Mouse (Mus musculus): Measurements from ENCODE around the gene Prrc2c. TPM values are rescaled to one million over a fixed set of nuclear protein-coding genes. Genes with fewer than 3 reads are reported as not detected.

Gene Prrc2c
- polyA plus RNA-seq, 1 experiment from 2014 or later = 134 TPM

GRCm38 (mm10) chr1:162735084-162735483 is 5.3 kb downstream of the Prrc2c start:
- Histone ChIP-seq H3K27ac (no peak overlapping the region), H3K36me3 (0 out of 2 replicates have a peak, but pooled peaks cover 5% of the 10 kb centered on the region)
- no peak for DNase-seq (ENCODE audit: low spot score)

DNA sequence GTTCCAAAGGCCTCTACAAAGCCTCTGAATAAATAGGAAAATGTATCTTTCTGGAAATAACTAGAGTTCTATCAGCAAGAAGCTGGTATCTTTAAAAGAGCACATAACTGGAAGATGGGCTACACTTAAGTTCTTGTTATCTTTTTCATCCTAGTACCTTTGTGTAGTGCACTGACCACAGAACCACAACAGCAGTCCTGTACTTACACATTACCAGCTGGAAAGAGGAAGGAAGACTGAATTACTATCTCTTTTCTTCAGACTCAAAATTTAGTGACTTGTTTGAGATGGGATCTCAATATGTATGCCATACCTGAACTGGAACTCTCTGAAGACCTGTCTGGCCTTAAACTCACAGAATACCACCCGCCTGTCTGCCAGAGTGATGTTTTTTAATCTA is 6.1 kb downstream of the Prrc2c start:
- Histone ChIP-seq H3K27ac (no peak overlapping the region), H3K27me3 (ENCODE audit: insufficient read depth, poor library complexity, severe bottlenecking) (no peaks in the 10 kb centered on the region), H3K4me3 (no peak overlapping the region), H3K36me3 (0 out of 2 replicates have a peak, but pooled peaks cover 5% of the 10 kb centered on the region), H3K9me3 (no peaks in the 10 kb centered on the region), H3K4me1 (replicated peaks) (peaks cover 51% of the 10 kb centered on the region)
- 90% methylated on average over 1 of the region's 1 CpGs for WGBS
- no peak for DNase-seq (ENCODE audit: low spot score)

More at GRCm38 (mm10) chr1:162735084-162735483, 5.3 kb downstream of the Prrc2c start:
- no peak overlapping the region for H3K4me3 ChIP-seq
- peaks cover 43% of the 10 kb centered on the region for H3K4me1 ChIP-seq (replicated peaks)
- H3K9me3 ChIP-seq = no peaks in the 10 kb centered on the region
- no peaks in the 10 kb centered on the region for H3K27me3 ChIP-seq (ENCODE audit: insufficient read depth, poor library complexity, severe bottlenecking)
- WGBS = 93% methylated on average over 4 of the region's 4 CpGs

GRCm38 (mm10) chr1:162732041-162732440 is 8.3 kb downstream of the Prrc2c start:
- Histone ChIP-seq H3K4me1 (replicated peaks) (peaks cover 32% of the 10 kb centered on the region), H3K4me3 (no peak overlapping the region), H3K36me3 (peaks cover 14% of the 10 kb centered on the region; the same call in 1 of the 2 replicates), H3K9me3 (no peaks in the 10 kb centered on the region), H3K27me3 (ENCODE audit: insufficient read depth, poor library complexity, severe bottlenecking) (no peaks in the 10 kb centered on the region), H3K27ac (no peak overlapping the region)
- 70% methylated on average over 4 of the region's 4 CpGs for WGBS
- DNase-seq (ENCODE audit: low spot score) = no peak

DNA sequence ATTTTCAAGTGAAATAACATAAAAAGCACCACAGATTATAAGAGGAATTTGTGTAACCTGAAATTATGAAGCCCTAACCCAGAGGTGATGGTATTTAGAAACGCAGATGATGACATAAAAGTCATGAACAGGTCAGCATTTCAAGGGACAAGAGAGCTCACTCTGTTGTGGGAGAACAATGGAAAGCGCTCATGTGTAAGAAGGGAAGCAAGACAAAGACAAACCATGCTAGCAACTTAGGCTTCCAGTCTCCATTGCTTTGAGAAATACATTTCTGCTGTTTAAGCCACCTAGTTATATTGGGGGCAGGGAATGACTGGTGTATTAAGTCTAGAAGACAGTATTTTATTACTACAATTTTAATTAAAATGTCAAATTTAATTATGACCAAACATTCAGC is 10.9 kb downstream of the Prrc2c start:
- Histone ChIP-seq H3K36me3 (peaks cover 28% of the 10 kb centered on the region), H3K27me3 (ENCODE audit: insufficient read depth, poor library complexity, severe bottlenecking) (no peaks in the 10 kb centered on the region), H3K4me1 (replicated peaks) (peaks cover 27% of the 10 kb centered on the region), H3K4me3 (no peak overlapping the region), H3K9me3 (no peaks in the 10 kb centered on the region), H3K27ac (0 out of 2 replicates have a peak overlapping the region, but pooled peaks have one; percentile 29)
- no peak for DNase-seq (ENCODE audit: low spot score)
- 42% methylated on average over 2 of the region's 2 CpGs for WGBS

GRCm38 (mm10) chr1:162727981-162728380 is 12.4 kb downstream of the Prrc2c start:
- H3K4me1 ChIP-seq (replicated peaks) = peaks cover 26% of the 10 kb centered on the region
- peaks cover 42% of the 10 kb centered on the region for H3K36me3 ChIP-seq
- DNase-seq (ENCODE audit: low spot score) = no peak
- no peaks in the 10 kb centered on the region for H3K27me3 ChIP-seq (ENCODE audit: insufficient read depth, poor library complexity, severe bottlenecking)
- H3K9me3 ChIP-seq = no peaks in the 10 kb centered on the region
- 88% methylated on average over 6 of the region's 6 CpGs for WGBS
- no peak overlapping the region for H3K4me3 ChIP-seq
- no peak overlapping the region for H3K27ac ChIP-seq

GRCm38 (mm10) chr1:162723610-162724009 is 16.7 kb downstream of the Prrc2c start:
- Histone ChIP-seq H3K27me3 (ENCODE audit: insufficient read depth, poor library complexity, severe bottlenecking) (no peaks in the 10 kb centered on the region), H3K27ac (no peak overlapping the region), H3K9me3 (no peaks in the 10 kb centered on the region), H3K4me1 (replicated peaks) (no peaks in the 10 kb centered on the region), H3K36me3 (peaks cover 81% of the 10 kb centered on the region), H3K4me3 (no peak overlapping the region)
- DNase-seq (ENCODE audit: low spot score) = no peak

DNA sequence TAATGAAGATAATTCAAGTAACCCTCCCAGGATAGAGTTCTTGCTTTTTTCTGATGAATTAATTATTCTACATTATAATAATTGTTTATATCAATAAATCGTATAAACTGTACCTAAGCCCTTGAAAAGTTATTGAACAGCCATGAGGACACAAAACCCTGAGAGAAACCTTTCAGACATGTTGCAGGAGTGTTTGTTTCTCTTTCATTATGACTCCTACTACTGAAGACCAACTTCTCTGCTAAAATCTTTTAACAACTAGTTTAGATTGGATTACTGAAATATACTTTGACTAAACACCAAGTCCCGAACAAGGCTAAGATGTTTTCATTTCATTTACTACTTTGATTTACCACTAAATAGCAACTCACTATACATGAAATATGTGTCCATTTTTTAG is 19.7 kb downstream of the Prrc2c start:
- Histone ChIP-seq H3K4me1 (replicated peaks) (no peaks in the 10 kb centered on the region), H3K36me3 (peaks cover 95% of the 10 kb centered on the region), H3K27me3 (ENCODE audit: insufficient read depth, poor library complexity, severe bottlenecking) (no peaks in the 10 kb centered on the region), H3K4me3 (no peak overlapping the region), H3K9me3 (no peaks in the 10 kb centered on the region), H3K27ac (no peak overlapping the region)
- DNase-seq (ENCODE audit: low spot score) = no peak
- 96% methylated on average over 2 of the region's 2 CpGs for WGBS

DNA sequence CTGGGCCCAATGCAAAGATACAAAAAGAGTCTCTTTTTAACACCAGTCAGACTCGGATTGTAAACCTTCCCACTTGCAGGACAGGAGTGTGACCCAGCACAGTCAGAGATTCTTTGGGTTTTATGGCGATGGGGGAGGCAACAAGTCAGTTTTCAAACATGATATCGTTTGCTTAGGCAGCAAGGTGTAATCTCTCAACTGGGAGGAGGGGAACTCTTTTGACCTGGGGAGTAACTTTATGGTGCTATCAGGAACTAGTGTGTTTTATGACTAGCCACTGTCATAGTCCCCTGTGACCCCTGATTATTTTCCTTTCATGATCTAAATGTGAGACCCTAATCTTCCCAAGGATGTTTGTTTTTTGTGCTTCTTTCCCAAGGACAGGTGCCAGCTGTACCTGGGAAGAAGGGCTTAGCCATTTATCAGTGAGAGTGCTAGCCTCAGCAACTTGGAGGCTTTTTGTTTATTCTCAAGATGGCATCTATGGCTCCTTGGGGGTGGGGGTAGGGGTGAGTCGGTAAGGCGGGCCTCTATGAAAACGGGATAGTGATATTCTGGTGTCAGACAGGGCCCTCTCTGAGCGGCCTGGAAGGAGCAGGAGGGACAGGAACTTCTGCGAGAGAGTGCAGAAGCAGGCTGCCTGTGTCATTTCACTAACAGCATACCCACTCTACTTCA is 39.8 kb downstream of the Prrc2c start:
- Histone ChIP-seq H3K27ac (no peak overlapping the region), H3K4me1 (replicated peaks) (no peaks in the 10 kb centered on the region), H3K4me3 (no peak overlapping the region), H3K36me3 (peaks cover 100% of the 10 kb centered on the region), H3K27me3 (ENCODE audit: insufficient read depth, poor library complexity, severe bottlenecking) (no peaks in the 10 kb centered on the region), H3K9me3 (no peaks in the 10 kb centered on the region)
- no peak for DNase-seq (ENCODE audit: low spot score)
- 88% methylated on average over 8 of the region's 8 CpGs for WGBS

DNA sequence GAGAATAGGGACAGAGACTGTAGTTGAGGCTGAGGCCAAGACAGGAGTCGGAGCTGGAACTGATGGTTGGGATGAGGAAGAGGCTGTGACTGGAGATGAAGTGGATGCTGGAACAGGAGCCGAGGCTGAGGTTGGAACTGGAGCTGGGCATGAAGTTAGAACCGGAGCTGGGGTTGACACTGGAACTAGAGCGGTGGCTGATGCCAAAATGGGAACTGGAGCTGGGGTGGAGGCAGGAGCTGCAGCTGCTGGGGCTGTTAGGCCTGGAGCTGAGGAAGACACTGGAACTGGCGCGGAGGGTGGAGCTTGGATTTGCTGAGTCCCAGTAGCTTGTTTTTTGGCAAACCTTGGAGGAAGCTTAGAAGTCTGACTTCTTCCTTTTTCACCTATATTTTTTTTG is 42.5 kb downstream of the Prrc2c start:
- Histone ChIP-seq H3K27me3 (ENCODE audit: insufficient read depth, poor library complexity, severe bottlenecking) (no peaks in the 10 kb centered on the region), H3K4me1 (replicated peaks) (no peaks in the 10 kb centered on the region), H3K4me3 (no peak overlapping the region), H3K36me3 (peaks cover 100% of the 10 kb centered on the region), H3K9me3 (no peaks in the 10 kb centered on the region), H3K27ac (no peak overlapping the region)
- WGBS = 97% methylated on average over 6 of the region's 6 CpGs
- DNase-seq (ENCODE audit: low spot score) = no peak

GRCm38 (mm10) chr1:162693721-162694120 is 46.6 kb downstream of the Prrc2c start:
- H3K27me3 ChIP-seq (ENCODE audit: insufficient read depth, poor library complexity, severe bottlenecking) = no peaks in the 10 kb centered on the region
- H3K4me1 ChIP-seq (replicated peaks) = no peaks in the 10 kb centered on the region
- H3K27ac ChIP-seq = no peak overlapping the region
- no peak for DNase-seq (ENCODE audit: low spot score)
- H3K9me3 ChIP-seq = no peaks in the 10 kb centered on the region
- WGBS = 90% methylated on average over 2 of the region's 2 CpGs
- H3K4me3 ChIP-seq = no peak overlapping the region
- H3K36me3 ChIP-seq = peaks cover 100% of the 10 kb centered on the region

DNA sequence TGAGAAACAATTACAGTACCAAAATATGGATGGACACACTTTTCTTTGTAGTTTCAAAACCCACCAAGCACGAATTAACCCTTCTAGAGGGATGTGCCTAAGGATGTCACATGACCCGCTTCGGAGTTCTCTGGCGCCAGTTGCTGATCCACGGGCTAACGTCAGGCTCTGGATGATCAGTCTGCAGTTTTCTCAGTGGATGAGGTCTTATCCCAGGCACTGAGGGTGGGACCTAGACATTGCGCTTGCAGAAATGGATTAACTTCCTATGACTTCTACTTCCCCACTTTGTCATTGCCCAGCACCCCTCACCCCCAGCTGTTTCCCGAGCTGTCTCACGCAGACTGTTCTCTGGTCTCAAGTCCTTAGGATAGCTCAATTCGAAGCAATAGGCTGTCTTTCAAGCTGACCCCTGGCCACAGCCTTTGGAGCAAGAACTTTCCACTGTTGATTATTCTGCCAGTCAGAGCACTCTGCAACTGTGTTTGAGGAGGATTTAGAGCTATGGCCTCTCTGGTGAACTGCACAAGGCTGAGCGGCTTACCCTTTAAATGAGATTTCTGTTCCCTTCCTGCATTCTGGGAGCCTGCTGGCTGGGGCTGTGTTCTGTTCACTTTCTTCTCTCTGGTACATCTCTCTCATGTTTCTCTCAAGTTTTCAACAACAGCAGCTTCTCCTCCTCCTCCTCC is 74.7 kb downstream of the Prrc2c start:
- Histone ChIP-seq H3K4me1 (replicated peaks) (peaks cover 13% of the 10 kb centered on the region), H3K9me3 (no peaks in the 10 kb centered on the region), H3K27ac (peak overlapping the region; percentile 57), H3K27me3 (ENCODE audit: insufficient read depth, poor library complexity, severe bottlenecking) (no peaks in the 10 kb centered on the region), H3K4me3 (peak overlapping the region; percentile 48), H3K36me3 (peaks cover 18% of the 10 kb centered on the region)
- DNase-seq (ENCODE audit: low spot score) = peak; percentile 73
- 5% methylated on average over 11 of the region's 11 CpGs for WGBS

GRCm38 (mm10) chr1:162664826-162665475 is 75.4 kb downstream of the Prrc2c start:
- Histone ChIP-seq H3K27me3 (ENCODE audit: insufficient read depth, poor library complexity, severe bottlenecking) (no peaks in the 10 kb centered on the region), H3K4me1 (replicated peaks) (peaks cover 13% of the 10 kb centered on the region), H3K9me3 (no peaks in the 10 kb centered on the region), H3K36me3 (peaks cover 11% of the 10 kb centered on the region), H3K27ac (peak overlapping the region; percentile 57), H3K4me3 (peak overlapping the region; percentile 48)
- DNase-seq (ENCODE audit: low spot score) = peak; percentile 81
- 17% methylated on average over 10 of the region's 10 CpGs for WGBS

DNA sequence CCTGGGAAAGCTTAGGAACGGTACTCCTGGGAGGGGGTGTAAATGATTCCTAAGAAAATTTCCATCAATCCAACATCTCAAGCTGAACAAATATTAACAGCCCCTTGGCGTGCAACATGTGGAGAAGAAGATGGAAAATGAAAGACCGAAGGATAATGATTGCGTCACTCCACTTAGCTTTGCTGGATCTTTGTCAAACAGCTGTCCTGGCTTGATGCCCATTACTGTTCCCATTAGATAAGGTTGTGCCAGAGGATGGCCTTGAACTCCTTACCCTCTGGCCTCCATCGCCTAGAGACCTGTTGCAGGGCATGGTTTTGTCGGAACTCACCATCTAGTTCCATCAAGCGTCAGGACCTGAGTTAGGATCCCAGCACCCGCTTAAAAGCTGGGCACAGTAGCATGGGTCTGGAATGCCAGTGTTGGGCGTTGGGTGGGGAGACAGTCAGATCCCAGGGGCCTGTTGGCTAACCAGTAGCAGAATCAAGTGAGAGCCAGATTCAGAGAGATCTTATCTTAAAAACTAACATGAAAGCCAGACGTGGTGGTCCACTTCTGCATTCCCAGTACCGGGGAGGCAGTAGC is 80.0 kb downstream of the Prrc2c start:
- no peaks in the 10 kb centered on the region for H3K27me3 ChIP-seq (ENCODE audit: insufficient read depth, poor library complexity, severe bottlenecking)
- no peaks in the 10 kb centered on the region for H3K9me3 ChIP-seq
- WGBS = 91% methylated on average over 11 of the region's 11 CpGs
- no peak for DNase-seq (ENCODE audit: low spot score)
- no peaks in the 10 kb centered on the region for H3K36me3 ChIP-seq
- no peak overlapping the region for H3K4me3 ChIP-seq
- H3K4me1 ChIP-seq (replicated peaks) = peaks cover 7% of the 10 kb centered on the region
- no peak overlapping the region for H3K27ac ChIP-seq

All from hindbrain, embryonic 10.5 days (tissue).